Mouse (Mus musculus) kidney, adult 9 months (tissue): ENCODE measurements at regions not wholly inside any gene's neighbourhood (a gene's known extent, or its start where the extent isn't known, plus 50 kb on each side); places are given as distances from the start of the nearest gene placed in this dataset.

Experiments
- DNase-seq: peaks from one replicate; pipeline ENCODE4 v3.0.0; 2022

- no peak for DNase-seq
Observed at GRCm38 (mm10) chr10:9459145-9459544, 215.9 kb downstream of the Samd5 start.

GRCm38 (mm10) chr10:9458466-9458865 is 216.5 kb downstream of the Samd5 start:
- DNase-seq = no peak

- no peak for DNase-seq
Observed at GRCm38 (mm10) chr10:9457222-9457621, 217.8 kb downstream of the Samd5 start.

- no peak for DNase-seq
Observed at GRCm38 (mm10) chr10:9439072-9439471, 235.9 kb downstream of the Samd5 start.

GRCm38 (mm10) chr10:9438366-9438765 is 236.6 kb downstream of the Samd5 start:
- DNase-seq = no peak

GRCm38 (mm10) chr10:9429085-9429484 is 245.9 kb downstream of the Samd5 start:
- DNase-seq = no peak

GRCm38 (mm10) chr10:9420741-9421140 is 254.3 kb downstream of the Samd5 start:
- DNase-seq = no peak

- no peak for DNase-seq
Observed at GRCm38 (mm10) chr10:9416685-9417084, 258.3 kb downstream of the Samd5 start.

GRCm38 (mm10) chr10:9406101-9406500 is 268.9 kb downstream of the Samd5 start:
- DNase-seq = no peak

- DNase-seq = no peak
Observed at GRCm38 (mm10) chr10:9405417-9405816, 269.6 kb downstream of the Samd5 start.

- no peak for DNase-seq
Observed at GRCm38 (mm10) chr10:9404963-9405362, 270.0 kb downstream of the Samd5 start.

- no peak for DNase-seq
Observed at GRCm38 (mm10) chr10:9400911-9401617, 273.9 kb downstream of the Samd5 start.

- DNase-seq = no peak
Observed at GRCm38 (mm10) chr10:9377440-9378101, 297.4 kb downstream of the Samd5 start.

GRCm38 (mm10) chr10:9362306-9362865 is 312.6 kb downstream of the Samd5 start:
- DNase-seq = no peak

GRCm38 (mm10) chr10:9338207-9338801 is 336.7 kb downstream of the Samd5 start:
- DNase-seq = no peak

- DNase-seq = no peak
Observed at GRCm38 (mm10) chr10:9334245-9334845, 340.7 kb downstream of the Samd5 start.

- DNase-seq = no peak
Observed at GRCm38 (mm10) chr10:9331694-9332093, 343.3 kb downstream of the Samd5 start.

GRCm38 (mm10) chr10:9328324-9328723 is 346.7 kb downstream of the Samd5 start:
- no peak for DNase-seq

GRCm38 (mm10) chr10:9327881-9328280 is 347.1 kb downstream of the Samd5 start:
- peak; percentile 28 for DNase-seq

- no peak for DNase-seq
Observed at GRCm38 (mm10) chr10:9312326-9312725, 362.7 kb downstream of the Samd5 start.

- no peak for DNase-seq
Observed at GRCm38 (mm10) chr10:9310346-9310745, 364.7 kb downstream of the Samd5 start.

GRCm38 (mm10) chr10:9296055-9296454 is 379.0 kb downstream of the Samd5 start:
- DNase-seq = no peak

GRCm38 (mm10) chr10:9295269-9295668 is 379.7 kb downstream of the Samd5 start:
- DNase-seq = no peak
